Mouse (Mus musculus): ENCODE data around the gene Erv3. TPM values are rescaled to one million over a fixed set of nuclear protein-coding genes. Genes with fewer than 3 reads are reported as not detected.
A peak's percentile ranks its signal among the peaks of the same experiment; 100 is the strongest.

Erv3 gene
- total and polyA plus RNA-seq, 3 experiments, result not detected

DNA sequence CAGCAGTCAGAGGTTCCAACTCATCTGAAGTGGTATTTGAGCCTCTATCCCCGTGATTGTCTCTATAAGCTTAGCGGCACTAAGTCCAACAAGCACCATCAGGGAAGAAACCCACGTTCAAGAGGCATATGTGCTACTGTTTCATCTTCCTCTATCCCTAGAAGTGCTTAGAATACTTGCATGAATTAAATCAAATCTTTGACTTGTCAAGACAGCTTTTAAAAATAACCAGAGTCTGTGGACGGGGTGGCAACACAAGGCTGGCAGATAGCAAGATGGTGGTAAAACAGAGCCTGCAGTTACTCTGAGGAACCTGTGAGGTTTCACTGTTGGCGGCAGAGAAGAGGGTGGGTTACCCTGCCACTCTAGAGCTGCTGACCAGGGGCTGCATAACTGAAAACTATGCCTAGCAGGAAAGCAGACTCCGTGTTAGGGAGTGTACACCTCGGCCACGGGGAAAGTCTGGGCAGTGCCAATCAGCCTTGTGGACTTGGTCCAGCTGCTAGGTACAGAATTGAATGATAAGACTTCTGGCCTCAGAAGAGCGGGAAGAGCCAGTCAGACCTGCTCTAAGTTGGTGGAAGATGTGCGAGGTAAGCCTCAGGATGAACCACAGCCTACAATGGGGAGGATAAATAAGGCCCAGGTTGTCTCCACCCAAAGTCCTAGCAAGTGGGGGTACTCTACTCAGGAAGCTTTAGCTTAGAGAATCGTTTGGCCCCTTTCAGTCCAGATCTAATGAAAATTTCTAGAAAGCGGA lies 8.0 kb downstream of the Erv3 start (continued):
- no peak for TF ChIP-seq ZMIZ1 (IDR thresholded peaks at IDR 0.05; ENCODE audit: low read depth, low read length)

DNA sequence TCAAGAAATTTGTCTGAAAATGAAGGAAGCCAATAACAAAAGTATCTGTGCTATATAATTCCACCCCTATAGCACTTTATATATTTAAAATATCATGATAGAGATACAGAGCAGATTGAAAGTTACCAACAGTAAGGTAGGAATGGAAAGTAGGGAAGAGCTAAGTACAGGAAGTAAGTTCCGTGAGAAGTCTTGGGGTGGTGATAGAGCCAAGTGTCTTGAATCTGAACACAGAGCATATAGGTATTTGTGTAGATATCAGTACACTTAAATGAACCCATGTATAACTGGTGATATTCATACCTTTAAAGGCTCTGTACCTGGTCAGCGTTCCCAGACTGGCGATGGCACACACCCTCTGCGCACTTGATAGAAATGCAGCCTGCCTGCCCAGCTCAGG lies 9.5 kb downstream of the Erv3 start:
- in situ Hi-C loops (cut with MboI; ENCODE audit: low pct_ligation_motif_present, low pct_unique_long_range_greater_than_20kb, low sequenced_read_pairs), result no loop called here
- Histone ChIP-seq H3K4me2 (ENCODE audit: insufficient read depth, low read depth, poor library complexity, severe bottlenecking) (no peak overlapping the region), H3K4me1 (ENCODE audit: control insufficient read depth in 1 of 2, insufficient read depth in 2 of 2) (peaks cover 15 to 21% of the 10 kb centered on the region in 2 experiments), H3K27ac (ENCODE audit: insufficient read depth, low read depth) (no peak overlapping the region), H3K36me3 (replicated peaks in 1 of 2; ENCODE audit: control insufficient read depth in 1 of 2, insufficient read depth in 1 of 2, low read length in 1 of 2) (no peaks in the 10 kb centered on the region), H3K4me3 (replicated peaks in 1 of 3; ENCODE audit: low read depth in 2 of 3, low read length in 2 of 3, poor library complexity in 1 of 3) (no peak overlapping the region), H3K9ac (ENCODE audit: insufficient read depth, low read depth) (no peak overlapping the region), H3K9me3 (replicated peaks; ENCODE audit: low read length) (no peaks in the 10 kb centered on the region), H3K79me2 (replicated peaks; ENCODE audit: control insufficient read depth, extremely low read depth, insufficient read depth, poor library complexity, severe bottlenecking) (no peaks in the 10 kb centered on the region), H3K27me3 (replicated peaks) (no peaks in the 10 kb centered on the region)
- no peak for DNase-seq (ENCODE audit: extremely low read depth)
- TF ChIP-seq JUND (conservative IDR thresholded peaks at IDR 0.05; ENCODE audit: low read depth, low read length) (no peak), TBP (conservative IDR thresholded peaks at IDR 0.05; ENCODE audit: low read depth, low read length) (peak; percentile 52; the same call in 1 of the 2 replicates)
- dilution Hi-C loops (cut with MboI; ENCODE audit: extremely low pct_ligation_motif_present, extremely low pct_unique_long_range_greater_than_20kb, low sequenced_read_pairs), result no loop called here

DNA sequence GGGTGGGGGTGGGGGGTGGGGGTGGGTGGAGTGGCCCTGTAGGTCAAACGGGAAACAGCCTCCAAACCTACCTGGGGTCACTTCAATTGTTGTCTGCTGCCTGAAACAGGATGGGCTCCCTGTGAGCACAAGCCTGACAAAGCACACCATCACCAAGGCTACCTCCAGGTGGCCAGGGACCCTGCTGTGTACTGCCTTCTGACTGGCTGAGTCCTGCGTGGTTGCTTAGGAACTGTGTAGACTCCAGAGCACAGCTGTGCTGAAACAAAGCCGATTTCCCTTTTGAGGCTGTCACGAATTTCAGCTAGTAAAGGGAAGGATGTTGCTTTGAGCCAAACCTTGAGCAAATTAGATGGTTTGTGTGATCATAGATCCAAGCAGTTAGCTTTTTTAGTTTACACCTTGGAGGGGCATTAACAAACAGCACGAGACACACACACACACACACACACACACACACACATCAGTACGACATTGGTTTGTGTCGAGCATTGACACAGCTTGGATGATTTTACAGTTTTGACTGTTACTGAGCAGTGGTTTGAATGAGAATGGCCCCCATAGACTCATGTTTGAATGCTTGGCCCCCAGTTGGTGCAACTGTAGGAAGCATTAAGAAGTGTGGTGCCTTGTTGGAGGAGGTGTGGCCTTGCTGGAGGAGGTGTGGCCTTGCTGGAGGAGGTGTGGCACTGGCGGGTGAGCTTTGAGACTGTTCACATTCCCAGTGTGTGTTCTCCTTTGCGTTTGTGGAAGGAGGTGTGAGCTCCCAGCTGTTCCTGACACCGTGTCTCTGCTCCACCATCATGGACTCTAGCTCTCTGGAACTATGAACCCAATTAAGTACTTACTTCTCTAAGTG lies 11.8 kb downstream of the Erv3 start:
- dilution Hi-C loops (cut with MboI; ENCODE audit: extremely low pct_ligation_motif_present, extremely low pct_unique_long_range_greater_than_20kb, low sequenced_read_pairs) (no loop called here), in situ Hi-C loops (cut with MboI; ENCODE audit: low pct_ligation_motif_present, low pct_unique_long_range_greater_than_20kb, low sequenced_read_pairs) (no loop called here)
- H3K36me3 ChIP-seq (replicated peaks in 1 of 2; ENCODE audit: control insufficient read depth in 1 of 2, insufficient read depth in 1 of 2, low read length in 1 of 2), result no peaks in the 10 kb centered on the region
- peak; percentile 30 for DNase-seq (ENCODE audit: extremely low read depth)
- no peaks in the 10 kb centered on the region for H3K79me2 ChIP-seq (replicated peaks; ENCODE audit: control insufficient read depth, extremely low read depth, insufficient read depth, poor library complexity, severe bottlenecking)
- no peaks in the 10 kb centered on the region for H3K27me3 ChIP-seq (replicated peaks)
- peaks cover 15 to 24% of the 10 kb centered on the region in 2 experiments for H3K4me1 ChIP-seq (ENCODE audit: control insufficient read depth in 1 of 2, insufficient read depth in 2 of 2)
- no peak overlapping the region for H3K27ac ChIP-seq (ENCODE audit: insufficient read depth, low read depth)
- no peak overlapping the region for H3K4me3 ChIP-seq (replicated peaks in 1 of 3; ENCODE audit: low read depth in 2 of 3, low read length in 2 of 3, poor library complexity in 1 of 3)
- no peak for TF ChIP-seq ZKSCAN1 (IDR thresholded peaks at IDR 0.05; ENCODE audit: borderline replicate concordance, low read depth, low read length)
- no peak for TF ChIP-seq NRF1 (IDR thresholded peaks at IDR 0.05; ENCODE audit: low read depth, low read length)
- peak; percentile 66; the same call in 1 of the 2 replicates for TF ChIP-seq SIN3A (IDR thresholded peaks at IDR 0.05; ENCODE audit: low read length)
- TF ChIP-seq ELF1 (IDR thresholded peaks at IDR 0.05; ENCODE audit: low read depth, low read length), result no peak
- no peak for TF ChIP-seq BHLHE40 (IDR thresholded peaks at IDR 0.05; ENCODE audit: low read depth, low read length)
- no peak for TF ChIP-seq GABPA (IDR thresholded peaks at IDR 0.05; ENCODE audit: insufficient replicate concordance, low read depth, low read length)
- no peak for TF ChIP-seq POLR2A (IDR thresholded peaks at IDR 0.05; ENCODE audit: low read depth, low read length)
- no peaks in the 10 kb centered on the region for H3K9me3 ChIP-seq (replicated peaks; ENCODE audit: low read length)
- H3K4me2 ChIP-seq (ENCODE audit: insufficient read depth, low read depth, poor library complexity, severe bottlenecking), result peak overlapping the region; percentile 54
- no peak overlapping the region for H3K9ac ChIP-seq (ENCODE audit: insufficient read depth, low read depth)
